Mouse (Mus musculus): ENCODE results near the gene Vmn1r235.

DNA sequence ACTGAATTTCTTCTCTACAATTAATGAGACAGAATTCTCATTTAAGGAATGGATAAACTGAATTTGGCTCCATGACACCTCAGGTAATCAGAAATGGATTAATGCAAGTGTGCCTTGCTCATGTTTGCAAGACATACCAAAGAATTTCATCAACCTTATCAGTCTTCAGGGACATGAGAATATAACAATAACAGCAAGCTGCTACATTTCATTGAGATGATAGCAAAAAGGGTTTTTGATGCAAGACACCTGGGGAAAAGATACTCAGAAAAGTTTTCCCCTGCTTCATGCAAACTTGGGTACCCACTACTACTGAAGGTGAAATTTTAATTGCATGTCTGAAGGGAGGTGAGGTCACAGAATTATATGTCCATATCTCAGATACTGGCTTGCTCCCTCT, 55.4 kb downstream of the Vmn1r235 start, which contains the start of gene Vmn1r237:
- TF ChIP-seq POLR2A (IDR thresholded peaks at IDR 0.05; ENCODE audit: extremely low read depth, insufficient read depth, low read length) = no peak
- TF ChIP-seq CTCF (IDR thresholded peaks at IDR 0.05; ENCODE audit: extremely low read depth, insufficient read depth, low read length) = no peak
